ENCODE assay signal across 20 mouse cellular contexts in genomic region chr14:34483469-34484341, GRCm38 (mm10). TPM values are rescaled to one million over a fixed set of nuclear protein-coding genes. Genes with fewer than 3 reads are reported as not detected.
A peak's percentile ranks its signal among the peaks of the same experiment; 100 is the strongest.
DNase-seq lines count a peak whose midpoint lies in the region; ATAC-seq lines count a peak whose summit lies in the region.
"Had no signal": no experiment of that assay in that cellular context is flagged by ENCODE, and none has a peak within 500 bp of the region (broad histone marks: within the 10 kb centered on the region; RNA-seq: fewer than 3 reads in every experiment).

No protein-coding gene starts in this region.

- 0 out of 2 replicates have a peak overlapping the region, but pooled peaks have one; percentile 6 for H3K27ac ChIP-seq in heart, embryonic 10.5 days
- no peak overlapping the region for H3K27ac ChIP-seq in forebrain, embryonic 12.5 days
- H3K27ac ChIP-seq in hindbrain, embryonic 16.5 days (ENCODE audit: low read depth, low read length) = peak overlapping the region; percentile 63
- H3K27ac ChIP-seq: intestine, embryonic 15.5 days; limb, embryonic 10.5 days; liver, embryonic 14.5 days had no signal

- no peaks in the 10 kb centered on the region for H3K27me3 ChIP-seq in heart, embryonic 10.5 days (ENCODE audit: insufficient read depth, poor library complexity, severe bottlenecking)
- no peaks in the 10 kb centered on the region for H3K27me3 ChIP-seq in forebrain, embryonic 12.5 days
- no peaks in the 10 kb centered on the region for H3K27me3 ChIP-seq in hindbrain, embryonic 16.5 days (replicated peaks; ENCODE audit: control insufficient read depth, insufficient read depth, low read length)
- H3K27me3 ChIP-seq: intestine, embryonic 15.5 days had no signal

- H3K4me1 ChIP-seq in heart, embryonic 10.5 days = peaks cover 36% of the 10 kb centered on the region
- peaks cover 11% of the 10 kb centered on the region for H3K4me1 ChIP-seq in forebrain, embryonic 12.5 days
- no peaks in the 10 kb centered on the region; the same call in none of the 2 replicates for H3K4me1 ChIP-seq in hindbrain, embryonic 16.5 days (ENCODE audit: control insufficient read depth, insufficient read depth, low read depth, low read length)

- no peak overlapping the region for H3K9ac ChIP-seq in forebrain, embryonic 12.5 days
- no peak overlapping the region for H3K9ac ChIP-seq in hindbrain, embryonic 16.5 days (ENCODE audit: low read depth, low read length)
- H3K9ac ChIP-seq: intestine, embryonic 15.5 days; liver, embryonic 14.5 days had no signal

- no peaks in the 10 kb centered on the region for H3K36me3 ChIP-seq in heart, embryonic 10.5 days
- no peaks in the 10 kb centered on the region for H3K36me3 ChIP-seq in forebrain, embryonic 12.5 days (replicated peaks)
- no peaks in the 10 kb centered on the region for H3K36me3 ChIP-seq in hindbrain, embryonic 16.5 days (ENCODE audit: control insufficient read depth, insufficient read depth, low read length)
- H3K36me3 ChIP-seq: intestine, embryonic 15.5 days; limb, embryonic 10.5 days had no signal

- no peak overlapping the region for H3K4me3 ChIP-seq in heart, embryonic 10.5 days
- no peak overlapping the region for H3K4me3 ChIP-seq in forebrain, embryonic 12.5 days (replicated peaks)
- no peak overlapping the region for H3K4me3 ChIP-seq in hindbrain, embryonic 16.5 days (ENCODE audit: low read length)
- H3K4me3 ChIP-seq: intestine, embryonic 15.5 days; limb, embryonic 10.5 days; myocyte had no signal

- H3K9me3 ChIP-seq in heart, embryonic 10.5 days = no peaks in the 10 kb centered on the region
- no peaks in the 10 kb centered on the region for H3K9me3 ChIP-seq in forebrain, embryonic 12.5 days
- H3K9me3 ChIP-seq in hindbrain, embryonic 16.5 days (ENCODE audit: control insufficient read depth, low read length) = no peaks in the 10 kb centered on the region
- H3K9me3 ChIP-seq: intestine, embryonic 15.5 days; limb, embryonic 10.5 days had no signal

- no peak for DNase-seq in heart, embryonic 10.5 days (ENCODE audit: low spot score)
- no peak for DNase-seq in heart, postnatal 4 days
- DNase-seq in MN1 (ENCODE audit: low spot score) = peak; percentile 50
- no peak for DNase-seq in kidney, adult 9 months
- no peak for DNase-seq in urinary bladder, postnatal 36 days (ENCODE audit: low spot score in 2 of 2)
- no peak for DNase-seq in lung, postnatal 10 days
- DNase-seq: cerebellum, postnatal 25 days; gastrocnemius, postnatal 10 days; kidney, postnatal 10 days; lung, postnatal 36 days; thymus, postnatal 36 days had no signal

- 0 out of 2 replicates have a peak, but pooled peaks have one; percentile 55 for ATAC-seq in forebrain, embryonic 12.5 days (ENCODE audit: low FRiP score)
- ATAC-seq in hindbrain, embryonic 16.5 days = peak; percentile 87
- ATAC-seq: intestine, embryonic 15.5 days had no signal

- no peak overlapping the region for H3K4me2 ChIP-seq in forebrain, embryonic 12.5 days
- H3K4me2 ChIP-seq in hindbrain, embryonic 16.5 days (ENCODE audit: low read length) = no peak overlapping the region
- H3K4me2 ChIP-seq: intestine, embryonic 15.5 days had no signal

- WGBS in heart, embryonic 10.5 days = 47% methylated on average over 6 of the region's 6 CpGs
- 47% methylated on average over 6 of the region's 6 CpGs for WGBS in forebrain, embryonic 12.5 days
- WGBS in hindbrain, embryonic 16.5 days = 47% methylated on average over 6 of the region's 6 CpGs

RNA-seq across cellular contexts. Expression of gene Bmpr1a, which starts 19.4 kb away (rescaled TPM):
- 48.0 and 48.9 TPM in 2 replicates for polyA plus RNA-seq in heart, embryonic 10.5 days (2016; fragmentation: Nextera tagmentation; extraction: Ambion mirVana)
- 100 to 1,000 TPM; 107 to 115 TPM for total RNA-seq in heart, postnatal 4 days (2021)
- polyA plus RNA-seq in forebrain, embryonic 12.5 days (2016; fragmentation: Nextera tagmentation; extraction: Ambion mirVana) = 47.5 and 49.5 TPM in 2 replicates
- 11.1 and 19.0 TPM in 2 replicates for polyA plus RNA-seq in hindbrain, embryonic 16.5 days (2015; fragmentation: Nextera tagmentation; extraction: Ambion mirVana)

RNA-seq across cellular contexts. Expression of gene 9230112D13Rik, which starts 38.9 kb away (rescaled TPM):
- polyA plus RNA-seq in heart, embryonic 10.5 days (2016; fragmentation: Nextera tagmentation; extraction: Ambion mirVana) = not detected in 2 replicates
- total RNA-seq in heart, postnatal 4 days (2021) = not detected
- polyA plus RNA-seq in forebrain, embryonic 12.5 days (2016; fragmentation: Nextera tagmentation; extraction: Ambion mirVana) = not detected in 2 replicates
- not detected in 2 replicates for polyA plus RNA-seq in hindbrain, embryonic 16.5 days (2015; fragmentation: Nextera tagmentation; extraction: Ambion mirVana)
- total RNA-seq: gastrocnemius, postnatal 10 days; layer of hippocampus, postnatal 14 days had no signal
- polyA plus RNA-seq: intestine, embryonic 15.5 days; limb, embryonic 10.5 days; liver, embryonic 14.5 days; myocyte; small intestine, adult 2 months; stomach, embryonic 16.5 days had no signal
